Mouse (Mus musculus) kidney, postnatal 36 days (tissue): Measurements from ENCODE around the gene Rac3.

Experiments used
- DNase-seq, 2 experiments: peaks; one replicate each; pipeline ENCODE4 v3.0.0; 2021 to 2022; ENCODE audit warnings: mixed read lengths in 2 of 2

Rac3 gene

DNA sequence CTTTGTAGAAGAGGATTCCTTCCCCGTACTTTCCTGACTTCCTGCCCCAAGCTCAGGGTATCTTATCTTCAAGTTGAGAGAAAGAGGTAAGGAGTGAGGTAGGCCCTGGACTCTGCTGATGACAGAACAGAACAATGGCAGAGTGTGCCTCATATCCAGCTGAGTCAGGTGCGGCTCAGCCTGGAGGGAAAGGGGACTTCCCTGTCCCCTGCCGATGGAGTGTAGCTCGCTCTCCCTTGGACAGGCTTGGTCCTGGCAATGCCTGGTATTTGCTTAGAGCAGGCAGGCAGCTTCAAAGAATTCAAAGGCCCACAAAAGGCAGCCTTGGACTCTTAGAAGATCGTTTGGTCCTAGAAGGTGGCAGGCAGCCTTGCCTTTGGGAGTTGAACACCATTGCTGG, 15.2 kb upstream of the Rac3 start:
- no peak for DNase-seq

DNA sequence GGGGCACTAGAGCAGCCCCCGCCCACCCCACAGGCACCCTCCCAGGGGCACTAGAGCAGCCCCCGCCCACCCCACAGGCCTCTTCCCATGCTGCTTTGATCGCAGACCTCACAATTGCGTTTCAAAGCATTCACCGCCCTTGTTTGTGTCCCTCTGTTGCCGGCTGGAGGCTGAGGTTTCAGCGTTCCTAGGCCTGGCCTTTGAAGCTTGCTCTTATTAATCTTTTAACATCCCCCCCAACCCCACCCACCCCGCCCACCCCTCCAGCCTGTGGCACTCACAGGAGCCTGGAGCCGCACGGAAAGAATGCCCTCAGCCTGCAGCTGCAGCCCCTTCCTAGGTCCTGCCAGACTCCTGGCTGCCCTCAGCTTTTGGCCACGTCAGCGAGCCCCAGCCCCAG, 14.0 kb upstream of the Rac3 start:
- no peak for DNase-seq

DNA sequence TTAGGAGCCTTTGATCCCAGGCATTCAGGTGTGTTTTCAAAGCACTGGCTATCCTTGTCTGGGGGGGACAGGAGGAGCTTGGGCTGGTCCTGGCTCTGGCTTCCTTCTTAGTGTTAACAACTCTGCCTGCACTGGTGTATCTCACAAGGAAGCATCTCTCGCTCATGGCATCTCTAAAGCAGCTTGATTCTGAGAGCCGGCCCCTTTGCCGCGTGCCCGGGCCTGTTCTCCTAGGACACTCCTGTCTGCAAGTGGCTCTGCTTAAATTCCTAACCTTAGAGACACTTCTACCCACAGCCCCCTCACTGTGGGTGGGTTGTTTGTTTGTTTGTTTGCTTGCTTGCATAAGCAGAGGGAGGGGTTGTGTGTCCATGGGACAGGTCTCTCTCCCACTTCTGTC, 13.3 kb upstream of the Rac3 start:
- no peak for DNase-seq

DNA sequence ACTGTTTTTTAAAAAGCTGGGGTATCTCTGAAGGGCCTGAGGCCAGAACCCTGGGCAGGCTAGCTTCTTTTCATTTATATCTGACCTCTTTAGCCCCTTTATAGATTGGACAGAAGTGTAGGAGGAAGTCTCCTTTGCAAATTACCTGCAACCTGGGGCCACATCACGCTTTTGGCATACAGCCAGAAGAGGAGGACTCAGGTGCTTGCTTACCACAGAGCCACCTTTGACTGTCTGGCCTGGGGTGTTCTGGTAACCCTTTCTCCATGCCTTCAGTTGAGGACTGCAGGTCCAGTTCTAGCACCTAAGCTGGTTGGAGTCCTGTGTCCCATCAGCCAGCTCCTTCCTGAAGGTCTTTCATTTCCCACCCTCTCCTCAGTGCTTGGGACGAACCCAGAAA, 11.7 kb upstream of the Rac3 start:
- peak in 1 of 2 experiments; percentile 36 for DNase-seq

DNA sequence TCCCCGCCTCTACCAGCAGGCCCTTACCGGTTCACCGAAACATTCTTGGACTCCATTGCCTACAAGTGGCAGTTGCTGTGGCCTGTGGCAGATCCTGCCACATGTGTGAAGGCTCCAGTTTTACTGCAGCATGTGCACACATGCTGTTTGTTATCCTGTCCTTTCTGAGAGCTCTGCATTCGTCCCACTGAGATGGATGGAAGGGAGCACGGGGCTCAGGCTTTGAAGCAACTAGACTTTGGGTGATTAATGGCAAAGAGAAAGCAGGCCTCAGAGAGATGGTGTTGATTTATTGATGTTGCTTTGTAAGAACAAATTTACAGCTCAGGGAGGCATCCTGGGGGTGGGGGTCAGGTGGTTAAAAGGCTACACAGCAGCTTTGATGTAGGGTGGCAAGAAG, 10.6 kb upstream of the Rac3 start:
- DNase-seq, result no peak

DNA sequence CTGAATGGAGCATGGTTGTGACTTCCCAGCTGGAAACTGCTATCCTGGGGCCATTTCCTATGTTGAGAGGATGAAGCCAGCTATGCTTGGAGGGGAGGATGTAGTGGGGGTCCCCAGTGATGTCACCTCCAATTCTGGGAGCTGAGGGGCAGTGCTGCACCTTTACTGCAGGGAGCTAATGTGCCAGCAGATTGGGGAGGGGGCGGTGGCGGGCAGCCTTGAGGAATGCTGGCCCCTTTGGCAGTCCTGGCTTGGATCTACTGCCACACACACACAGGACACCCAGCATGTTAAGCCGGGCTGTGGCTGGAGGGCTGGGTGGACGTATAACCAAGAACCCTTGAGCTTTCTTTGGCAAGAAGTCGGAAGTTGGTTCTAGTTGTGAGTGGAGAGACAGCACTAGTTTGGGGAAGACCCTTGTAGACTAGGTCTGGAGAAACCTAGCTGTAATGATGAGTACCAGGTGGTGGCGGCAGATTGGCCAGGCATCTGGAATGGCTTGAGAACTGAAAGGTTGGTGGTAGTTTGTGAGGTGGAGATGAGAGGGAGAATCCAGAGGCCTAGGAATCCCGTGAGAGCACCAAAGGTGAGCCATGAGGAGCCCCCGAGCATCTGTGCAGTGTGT, 9.2 kb upstream of the Rac3 start:
- no peak for DNase-seq

DNA sequence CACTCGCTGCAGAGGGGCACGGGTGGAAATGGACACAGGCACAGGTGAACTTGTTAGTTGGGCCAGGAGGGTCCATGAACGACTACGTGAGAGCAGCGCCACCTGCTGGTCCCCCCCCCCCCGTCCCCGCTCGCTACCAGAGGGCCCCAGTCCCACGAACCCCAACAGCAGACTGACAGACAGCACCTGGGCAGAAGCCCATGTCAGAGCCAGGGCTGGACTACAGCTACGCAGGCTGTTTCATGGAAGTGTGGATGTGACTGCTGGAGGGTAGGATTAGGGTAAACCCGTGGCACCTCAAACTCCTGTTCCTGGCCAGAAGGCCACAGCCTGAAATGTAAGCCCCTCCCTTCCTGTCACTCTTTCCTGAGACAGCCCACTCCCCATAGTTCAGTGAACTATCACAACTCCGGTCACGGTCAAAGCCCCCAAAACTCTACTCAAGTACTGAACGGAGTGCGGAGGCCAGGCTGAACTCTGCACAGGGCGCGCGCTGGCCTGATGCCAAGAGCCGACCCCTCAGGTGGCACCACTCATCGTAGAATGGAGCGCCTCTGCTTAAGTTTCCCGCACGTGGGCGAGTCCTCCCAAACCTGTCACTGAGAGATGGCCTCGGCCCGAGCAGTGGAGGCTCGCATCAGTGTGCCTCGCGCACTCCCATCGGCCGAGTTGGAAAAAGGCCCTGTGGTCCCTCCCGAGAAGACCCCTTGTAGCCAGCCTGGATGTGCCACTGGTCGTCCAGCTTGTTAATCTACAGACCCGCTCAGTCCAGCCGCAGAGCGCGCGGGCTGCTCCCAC, 8.3 kb upstream of the Rac3 start:
- DNase-seq, result peak in 1 of 2 experiments; percentile 83

DNA sequence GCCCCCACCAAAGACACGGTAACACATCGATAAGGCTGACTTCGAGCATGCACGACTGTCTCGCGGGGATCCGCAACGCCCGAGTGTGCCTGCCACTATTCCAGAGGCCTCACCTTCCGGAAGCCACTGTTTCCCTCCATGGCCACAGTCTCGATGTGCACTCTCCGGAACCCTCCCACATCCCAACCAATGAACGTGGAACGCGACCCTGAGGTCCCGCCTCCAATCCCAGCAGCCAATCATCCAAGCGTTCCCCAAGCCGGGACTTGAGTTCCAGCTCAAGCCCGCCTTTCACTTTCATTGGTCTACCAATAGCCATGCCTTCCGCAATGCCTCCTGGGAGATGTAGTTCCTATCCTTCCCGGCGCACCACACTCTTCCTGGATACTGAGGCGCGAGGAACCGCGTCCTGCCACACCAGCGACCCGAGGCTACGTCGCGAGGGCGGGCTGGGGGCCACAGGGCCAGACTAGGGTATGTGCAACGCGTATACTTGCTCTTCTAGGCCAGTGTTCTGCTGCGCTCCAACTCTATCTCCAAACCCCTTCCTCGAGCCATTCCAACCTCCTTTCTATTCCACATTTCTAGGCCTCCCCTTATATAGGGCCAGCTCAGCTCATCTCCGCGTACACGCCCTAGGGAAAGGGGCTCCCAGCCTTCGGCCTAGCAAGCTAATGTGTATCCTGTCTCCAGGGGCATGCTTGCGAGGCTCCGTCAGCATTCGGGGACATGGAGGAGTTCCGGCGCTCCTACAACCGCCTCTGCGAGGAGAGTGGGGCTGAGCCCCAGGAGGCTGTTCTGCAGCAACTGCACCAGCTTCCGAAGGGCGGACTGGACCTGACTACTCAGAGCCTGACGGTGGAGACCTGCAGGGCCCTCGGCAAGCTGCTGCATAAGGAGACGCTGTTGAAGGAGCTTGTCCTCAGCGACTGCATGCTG, 7.4 kb upstream of the Rac3 start, which contains the start of the genes Cenpx and Lrrc45:
Gene Cenpx (minus strand): TSS at position 159 of the 939 bp plus-strand sequence.
Gene Lrrc45 (plus strand): TSS at position 346 of the 939 bp plus-strand sequence.
- DNase-seq, result peak; percentile 97 to 100

DNA sequence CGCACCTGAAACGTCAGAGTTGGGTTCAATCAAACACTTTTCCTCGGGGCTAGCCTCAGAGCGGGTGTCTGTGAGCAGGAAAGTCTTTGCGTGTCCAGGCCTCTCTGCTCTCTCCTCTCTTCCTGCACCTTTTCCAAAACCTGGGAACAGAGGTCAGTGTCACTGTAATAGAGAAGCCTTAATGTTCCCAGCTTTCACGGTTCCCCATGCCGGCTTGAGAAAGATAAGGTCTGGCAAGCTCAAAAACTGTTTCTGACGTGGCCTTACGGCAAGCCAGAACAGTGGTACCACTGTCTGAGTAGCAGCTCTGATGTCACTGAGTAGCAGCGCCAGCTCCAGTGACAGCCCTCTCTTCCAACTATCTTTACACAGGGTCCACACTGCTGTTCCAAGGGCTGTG, 6.7 kb upstream of the Rac3 start:
- no peak for DNase-seq

DNA sequence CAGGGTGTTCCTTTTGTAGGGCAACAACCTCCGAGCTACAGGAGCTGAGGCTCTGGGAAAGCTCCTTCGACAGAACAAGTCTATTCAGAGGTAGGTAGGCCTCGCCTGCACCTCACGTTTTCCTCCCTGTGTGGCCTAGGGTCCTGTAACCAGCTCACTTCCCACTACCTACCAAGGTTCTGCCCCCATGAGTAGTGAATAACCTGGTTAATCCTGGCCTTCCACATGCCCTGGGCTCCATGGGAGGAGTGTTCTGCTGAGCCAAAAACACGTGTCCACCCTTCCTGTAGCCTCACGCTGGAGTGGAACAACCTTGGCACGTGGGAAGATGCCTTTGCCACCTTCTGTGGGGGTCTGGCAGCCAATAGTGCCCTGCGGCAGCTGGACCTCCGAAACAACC, 6.1 kb upstream of the Rac3 start:
- no peak for DNase-seq

DNA sequence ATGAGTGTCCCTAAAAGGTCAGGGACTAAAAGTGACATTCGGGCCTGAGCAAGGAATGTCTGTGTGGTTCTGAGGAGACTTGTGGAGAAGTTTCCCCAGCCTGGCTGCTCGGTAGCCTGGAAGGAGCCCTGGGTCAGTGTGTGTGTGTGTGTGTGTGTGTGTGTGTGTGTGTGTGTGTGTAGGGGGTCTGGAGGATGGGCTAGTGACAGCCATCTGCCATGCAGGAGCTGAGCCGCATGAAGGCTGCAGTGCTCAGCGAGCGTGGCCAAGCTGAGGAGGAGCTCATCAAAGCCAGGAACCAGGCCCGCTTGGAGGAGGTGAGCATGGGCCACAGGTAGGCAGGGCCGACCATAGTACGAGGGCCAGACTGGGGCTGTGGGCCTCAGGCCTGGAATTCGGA, 2.0 kb upstream of the Rac3 start:
- DNase-seq, result no peak

DNA sequence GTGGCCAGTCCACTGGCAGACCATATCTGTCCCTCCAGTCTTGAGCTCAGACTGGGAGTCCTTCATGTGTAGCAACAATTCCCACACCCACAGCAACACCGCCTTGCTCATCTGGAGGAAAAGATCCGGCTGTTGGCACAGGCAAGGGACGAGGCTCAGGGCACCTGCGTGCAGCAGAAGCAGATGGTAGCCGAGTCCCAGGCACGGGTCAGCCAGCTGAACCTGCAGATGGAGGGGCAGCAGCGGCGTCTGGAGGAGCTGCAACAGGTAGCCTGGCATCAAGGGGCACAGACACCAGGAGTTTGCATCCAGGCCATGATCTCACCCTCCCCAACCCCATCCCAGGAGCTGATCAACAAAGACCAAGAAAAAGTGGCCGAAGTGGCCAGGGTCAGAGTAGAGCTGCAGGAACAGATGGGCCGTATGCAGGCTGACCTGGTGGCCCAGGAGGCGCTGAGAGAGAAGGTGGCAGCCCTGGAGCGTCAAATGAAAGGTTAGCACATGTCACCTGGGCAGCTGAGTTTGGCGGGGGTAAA, 1.4 kb upstream of the Rac3 start:
- DNase-seq, result no peak

DNA sequence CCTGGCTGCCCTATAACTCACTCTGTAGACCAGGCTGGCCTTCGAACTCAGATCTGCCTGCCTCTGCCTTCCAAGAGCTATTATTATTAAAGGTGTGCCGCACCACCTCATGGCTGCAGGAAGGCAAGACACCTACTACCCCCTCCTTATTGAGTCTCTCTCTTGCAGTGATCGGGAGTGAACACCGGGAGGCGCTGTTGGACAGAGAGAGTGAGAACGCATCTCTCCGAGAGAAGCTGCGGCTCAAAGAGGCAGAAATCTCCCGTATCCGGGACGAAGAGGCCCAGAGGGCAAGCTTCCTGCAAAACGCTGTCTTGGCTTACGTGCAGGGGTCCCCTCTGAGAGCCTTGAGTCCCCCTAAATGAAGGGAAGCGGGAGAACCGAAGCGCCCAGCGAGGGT, 820 bp upstream of the Rac3 start:
- peak; percentile 87 to 96 for DNase-seq

DNA sequence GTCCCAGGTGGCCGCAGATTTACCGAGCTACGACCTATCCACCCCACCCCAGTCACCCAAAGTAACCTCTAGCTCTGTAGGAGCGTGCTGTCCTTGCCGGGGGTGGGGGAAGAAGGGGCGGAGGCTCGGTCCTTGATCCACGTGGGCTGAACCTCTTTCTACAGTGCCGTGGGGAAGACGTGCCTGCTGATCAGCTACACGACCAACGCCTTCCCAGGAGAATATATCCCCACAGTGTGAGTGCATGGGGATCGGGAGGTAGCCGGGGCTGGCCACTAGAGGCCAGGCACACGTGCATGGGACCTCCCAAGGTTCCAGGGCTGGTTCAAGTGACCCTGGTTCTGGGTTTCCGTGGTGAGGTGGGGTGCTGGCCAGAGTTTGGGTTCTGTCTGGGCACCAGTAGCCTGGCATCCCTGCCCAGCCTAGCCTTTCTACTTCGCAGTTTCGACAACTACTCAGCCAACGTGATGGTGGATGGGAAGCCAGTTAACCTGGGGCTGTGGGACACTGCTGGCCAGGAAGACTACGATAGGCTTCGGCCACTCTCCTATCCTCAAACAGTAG, 879 bp downstream of the Rac3 start:
- DNase-seq, result no peak

DNA sequence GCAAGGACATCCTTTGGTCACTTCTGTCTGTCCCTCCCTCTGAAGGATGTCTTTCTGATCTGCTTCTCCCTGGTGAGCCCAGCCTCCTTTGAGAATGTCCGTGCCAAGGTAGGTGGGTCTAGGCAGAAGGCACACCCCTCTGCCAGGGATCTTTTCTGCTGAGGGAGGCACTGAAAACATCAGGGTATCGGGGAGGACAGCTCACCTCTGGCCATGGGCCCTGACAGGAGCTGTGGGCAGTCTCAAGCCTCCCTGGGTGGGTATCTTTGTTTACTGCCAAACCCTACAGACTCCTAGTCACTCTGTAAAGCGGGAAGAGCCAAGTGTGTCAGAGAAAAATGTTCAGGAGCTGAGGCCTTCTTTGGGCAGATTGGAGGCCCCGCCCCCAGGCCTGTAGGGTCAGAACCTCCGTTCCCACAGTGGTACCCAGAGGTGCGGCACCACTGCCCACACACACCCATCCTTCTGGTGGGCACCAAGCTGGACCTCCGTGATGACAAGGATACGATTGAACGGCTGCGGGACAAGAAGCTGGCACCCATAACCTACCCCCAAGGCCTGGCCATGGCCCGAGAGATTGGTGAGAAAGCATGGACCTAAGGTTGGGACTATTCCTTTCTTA, 1.6 kb downstream of the Rac3 start:
- peak; percentile 71 to 77 for DNase-seq

DNA sequence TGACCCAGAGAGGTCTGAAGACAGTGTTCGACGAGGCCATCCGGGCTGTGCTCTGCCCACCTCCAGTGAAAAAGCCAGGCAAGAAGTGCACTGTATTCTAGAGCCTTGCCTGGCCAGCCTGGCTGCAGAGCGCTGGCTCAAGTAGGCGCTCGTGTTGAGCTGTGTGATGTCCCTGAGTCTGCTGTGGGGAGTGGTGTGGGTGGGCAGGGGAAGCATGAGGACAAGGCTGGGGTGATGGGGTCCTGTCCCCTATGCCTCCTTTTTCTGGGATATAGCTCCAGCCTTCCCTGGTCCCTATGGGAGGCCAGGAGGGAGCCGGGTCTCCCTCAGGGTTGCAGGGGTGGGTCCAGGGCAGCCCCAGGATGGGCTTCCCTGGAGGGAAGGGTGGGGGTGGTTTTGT, 2.2 kb downstream of the Rac3 start:
- DNase-seq, result peak in 1 of 2 experiments; percentile 41

DNA sequence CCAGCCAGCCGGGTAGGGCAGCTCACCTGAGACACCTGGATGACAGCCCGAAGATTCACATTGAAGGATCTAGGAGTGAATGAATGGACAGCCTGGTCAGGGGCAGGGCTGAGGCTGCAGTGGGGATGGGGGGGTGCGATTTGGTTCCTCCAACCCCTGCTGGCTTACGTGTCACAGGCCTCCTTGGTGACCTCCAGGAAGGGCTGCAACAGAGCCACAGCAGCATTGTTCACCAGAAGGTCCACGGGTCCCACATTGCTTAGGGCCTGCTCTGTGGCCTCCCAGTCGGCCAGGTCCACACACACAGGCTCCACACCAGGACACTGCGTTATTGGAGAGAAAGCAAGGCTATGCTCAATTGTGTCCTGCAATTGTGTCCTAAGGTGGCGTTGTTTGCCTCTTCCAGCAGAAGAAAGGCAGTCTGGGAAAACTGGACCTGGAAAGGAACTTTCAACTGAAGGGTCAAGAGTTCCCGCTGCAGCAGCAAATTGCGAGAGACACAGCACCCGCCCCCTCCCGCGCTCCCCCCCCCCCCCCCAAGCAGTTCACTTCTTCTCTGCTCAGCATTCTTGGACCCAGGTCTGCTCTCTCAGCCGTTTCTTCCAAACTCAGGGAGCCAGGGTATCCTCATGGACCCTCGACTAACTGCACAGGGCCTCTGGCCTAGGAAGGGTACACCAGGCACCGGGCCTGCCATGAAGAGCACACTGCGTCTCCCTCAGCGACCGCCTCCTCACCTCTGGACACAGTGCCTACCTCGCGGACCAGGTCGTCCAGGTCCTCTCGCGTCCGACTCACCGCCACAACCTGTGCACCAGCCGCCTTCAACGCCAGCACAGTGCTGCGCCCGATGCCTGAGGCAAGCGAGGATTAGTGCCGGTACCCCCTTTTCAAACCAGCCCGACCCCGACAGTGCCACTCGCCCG, 5.2 kb downstream of the Rac3 start:
- peak; percentile 58 to 82 for DNase-seq

DNA sequence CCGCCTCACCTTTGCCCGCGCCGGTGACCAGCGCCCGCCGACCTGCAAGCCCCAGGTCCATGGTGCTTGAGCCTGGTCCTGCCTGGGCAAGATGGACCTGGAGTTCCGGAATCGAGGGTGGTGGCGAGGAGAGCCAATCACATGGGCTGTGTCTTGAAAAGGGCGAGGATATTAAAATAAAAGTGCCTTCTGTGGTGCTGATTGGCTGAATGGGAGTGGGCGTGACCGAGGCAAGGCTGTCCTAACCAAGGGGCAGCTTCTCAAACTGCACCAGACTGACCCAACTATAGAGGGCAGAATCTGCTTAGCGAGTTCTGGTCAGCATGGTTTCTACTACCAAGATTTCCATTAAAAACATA, 5.9 kb downstream of the Rac3 start, which contains the start of gene Dcxr:
Gene Dcxr (minus strand): TSS at position 113 of the 359 bp plus-strand sequence.
- peak; percentile 96 to 98 for DNase-seq

DNA sequence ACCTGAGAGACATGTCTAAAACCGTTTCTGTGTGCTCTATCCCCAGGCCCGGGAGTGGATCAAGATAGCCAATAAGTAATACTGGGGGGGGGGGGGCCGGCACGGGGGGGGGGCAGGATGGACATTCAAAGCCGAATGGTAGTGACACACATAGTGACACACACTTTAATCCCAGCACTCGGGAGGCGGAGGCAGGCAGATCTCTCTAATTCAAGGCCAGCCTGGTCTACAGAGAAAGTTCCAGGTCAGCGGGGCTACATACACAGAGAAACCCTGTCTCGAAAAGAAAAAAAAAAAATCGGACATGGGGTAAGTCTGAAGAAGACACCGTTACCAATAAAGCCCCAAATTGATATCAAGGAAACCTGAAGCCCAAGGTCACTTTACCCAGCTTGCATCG, 6.3 kb downstream of the Rac3 start:
- DNase-seq, result no peak

DNA sequence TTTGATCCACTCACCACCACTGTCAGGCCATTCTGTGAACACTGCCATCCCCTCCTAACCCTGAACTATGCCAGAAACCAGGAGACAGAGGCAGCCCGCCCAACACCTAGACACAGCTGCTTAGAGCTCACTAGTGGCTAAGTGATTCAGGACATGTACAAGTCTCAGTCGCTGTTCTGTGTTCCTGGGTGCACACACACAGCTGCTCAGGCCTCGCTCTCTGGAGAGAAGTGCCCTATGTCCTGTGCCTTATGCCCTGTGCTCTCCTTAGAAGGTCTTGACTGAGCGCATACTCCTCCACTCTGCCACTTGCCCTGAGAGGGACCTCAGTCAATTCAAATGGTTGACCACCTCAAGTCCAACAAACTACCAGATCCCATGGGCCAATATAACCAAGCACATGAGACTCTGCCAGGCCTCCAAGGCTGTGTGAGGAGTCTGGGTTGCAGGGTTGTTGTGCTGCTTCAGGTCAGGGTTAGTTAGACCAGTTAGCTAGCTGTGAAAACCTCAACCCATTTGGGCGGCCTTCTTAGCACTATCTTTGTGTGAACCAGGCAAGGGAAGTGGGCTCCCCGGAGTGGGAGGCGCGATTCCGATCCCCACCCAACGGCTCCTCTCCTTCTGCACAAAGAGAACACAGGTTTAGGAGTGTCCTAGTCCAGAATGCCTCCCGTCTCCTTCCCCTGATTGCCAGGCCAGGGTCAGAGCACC, 7.4 kb downstream of the Rac3 start:
- DNase-seq, result no peak
